Mouse (Mus musculus): Measurements from ENCODE around the gene Zbtb21.

- TF ChIP-seq CTCF (IDR thresholded peaks at IDR 0.05; ENCODE audit: low read depth) (no peak), EP300 (IDR thresholded peaks at IDR 0.05; ENCODE audit: low read depth) (no peak)
These were observed 64.9 kb downstream of the Zbtb21 start for GRCm38 (mm10) chr16:97897346-97898024.

All from liver, postnatal 0 days (tissue).